In genomic region chr17:29305058-29305806, GRCm38 (mm10) we compare ENCODE assay signal across 8 mouse cellular contexts. TPM values are rescaled to one million over a fixed set of nuclear protein-coding genes. Genes with fewer than 3 reads are reported as not detected.
DNase-seq lines count a peak whose midpoint lies in the region; ATAC-seq and TF ChIP-seq lines count a peak whose summit lies in the region.

No protein-coding gene starts in this region.

- peaks cover 17% of the 10 kb centered on the region for H3K36me3 ChIP-seq in heart, embryonic 12.5 days
- peaks cover 24% of the 10 kb centered on the region for H3K36me3 ChIP-seq in liver, embryonic 15.5 days (replicated peaks)

- H3K4me3 ChIP-seq in cerebellum, adult 2 months (replicated peaks; ENCODE audit: insufficient read depth, low read depth, low read length): no peak overlapping the region
- H3K4me3 ChIP-seq in heart, embryonic 12.5 days: no peak overlapping the region
- H3K4me3 ChIP-seq in liver, embryonic 15.5 days (replicated peaks): no peak overlapping the region

- no peaks in the 10 kb centered on the region for H3K9me3 ChIP-seq in heart, embryonic 12.5 days (replicated peaks)
- no peaks in the 10 kb centered on the region for H3K9me3 ChIP-seq in liver, embryonic 15.5 days (replicated peaks)

- peak; percentile 98 for DNase-seq in heart, adult 11 months
- DNase-seq in heart, adult 8-10 months (ENCODE audit: low spot score): no peak
- peak; percentile 55 to 58 for DNase-seq in cerebellum, adult 2 months
- no peak for DNase-seq in adrenal gland, postnatal 36 days
- DNase-seq in urinary bladder, adult 18-20 months (ENCODE audit: low spot score in 2 of 2): no peak

- H3K4me1 ChIP-seq in cerebellum, adult 2 months (ENCODE audit: control insufficient read depth, insufficient read depth, low read length): peaks cover 11% of the 10 kb centered on the region
- peaks cover 50% of the 10 kb centered on the region for H3K4me1 ChIP-seq in heart, embryonic 12.5 days (replicated peaks)
- H3K4me1 ChIP-seq in liver, embryonic 15.5 days (replicated peaks): peaks cover 27% of the 10 kb centered on the region

- ATAC-seq in heart, embryonic 12.5 days (ENCODE audit: insufficient number of reproducible peaks, low FRiP score): no peak
- ATAC-seq in liver, embryonic 15.5 days (ENCODE audit: insufficient read depth): no peak
- ATAC-seq in erythroblast, adult 5-6 weeks (replicated peaks; ENCODE audit: low FRiP score, poor library complexity, severe bottlenecking): no peak

- H3K27me3 ChIP-seq in cerebellum, adult 2 months (ENCODE audit: control insufficient read depth, insufficient read depth, low read length): no peaks in the 10 kb centered on the region
- H3K27me3 ChIP-seq in heart, embryonic 12.5 days (replicated peaks): no peaks in the 10 kb centered on the region; the same call in 1 of the 2 replicates
- peaks cover 5% of the 10 kb centered on the region; the same call in 1 of the 2 replicates for H3K27me3 ChIP-seq in liver, embryonic 15.5 days

- 8% methylated on average over 15 of the region's 15 CpGs for WGBS in cerebellum, adult 2 months
- 21% methylated on average over 15 of the region's 15 CpGs for WGBS in heart, embryonic 12.5 days
- 21% methylated on average over 15 of the region's 15 CpGs for WGBS in liver, embryonic 15.5 days (ENCODE audit: insufficient replicate concordance)

- no peak for TF ChIP-seq CTCF in cerebellum, adult 2 months (IDR thresholded peaks at IDR 0.05; ENCODE audit: borderline replicate concordance, insufficient read depth, low read depth, low read length)

- no peak overlapping the region; the same call in 1 of the 2 replicates for H3K9ac ChIP-seq in heart, embryonic 12.5 days
- no peak overlapping the region for H3K9ac ChIP-seq in liver, embryonic 15.5 days

- peak overlapping the region; percentile 29 for H3K4me2 ChIP-seq in heart, embryonic 12.5 days
- peak overlapping the region; percentile 30 for H3K4me2 ChIP-seq in liver, embryonic 15.5 days

- no peak for TF ChIP-seq POLR2A in cerebellum, adult 2 months (IDR thresholded peaks at IDR 0.05; ENCODE audit: borderline replicate concordance, insufficient read depth, low read length)

- H3K27ac ChIP-seq in cerebellum, adult 2 months (ENCODE audit: insufficient read depth, low read length): no peak overlapping the region
- H3K27ac ChIP-seq in heart, embryonic 12.5 days (ENCODE audit: poor library complexity, severe bottlenecking): 0 out of 2 replicates have a peak overlapping the region, but pooled peaks have one; percentile 0
- no peak overlapping the region for H3K27ac ChIP-seq in liver, embryonic 15.5 days (replicated peaks)

RNA-seq across cellular contexts. Expression of gene Pi16, which starts 12.2 kb away (rescaled TPM):
- 10 to 100 TPM; 17.9 to 22.9 (median 21.4) TPM for total RNA-seq in heart, adult 8-10 months (2022)
- 0.75 and 1.0 TPM in 2 replicates for polyA plus RNA-seq in cerebellum, adult 2 months (2012; rRNA removed)
- 4.0 and 4.5 TPM in 2 replicates for polyA plus RNA-seq in heart, embryonic 12.5 days (2016; fragmentation: Nextera tagmentation; extraction: Ambion mirVana)
- polyA plus RNA-seq in liver, embryonic 15.5 days (2015; fragmentation: Nextera tagmentation; extraction: Ambion mirVana): 1.9 and 2.4 TPM in 2 replicates
- total RNA-seq in erythroblast, adult 5-6 weeks (2015; ENCODE audit: low replicate concordance): 4.0 and 5.6 TPM in 2 replicates
- 5.4 and 9.5 TPM in 2 replicates for total RNA-seq in erythroblast, adult 5-6 weeks (2017; ENCODE audit: low replicate concordance)
- 10 to 100 TPM; 29.3 to 50.8 TPM for total RNA-seq in adrenal gland, postnatal 36 days (2021)

RNA-seq across cellular contexts. Expression of gene BC004004, which starts 36.6 kb away (rescaled TPM):
- 100 to 1,000 TPM; 294 to 476 (median 372) TPM for total RNA-seq in heart, adult 8-10 months (2022)
- polyA plus RNA-seq in cerebellum, adult 2 months (2012; rRNA removed): 102 and 111 TPM in 2 replicates
- 80.0 and 87.6 TPM in 2 replicates for polyA plus RNA-seq in heart, embryonic 12.5 days (2016; fragmentation: Nextera tagmentation; extraction: Ambion mirVana)
- 62.7 and 69.9 TPM in 2 replicates for polyA plus RNA-seq in liver, embryonic 15.5 days (2015; fragmentation: Nextera tagmentation; extraction: Ambion mirVana)
- 19.4 and 31.1 TPM in 2 replicates for total RNA-seq in erythroblast, adult 5-6 weeks (2015; ENCODE audit: low replicate concordance)
- 38.9 and 41.0 TPM in 2 replicates for total RNA-seq in erythroblast, adult 5-6 weeks (2017; ENCODE audit: low replicate concordance)
- total RNA-seq in adrenal gland, postnatal 36 days (2021): 100 to 1,000 TPM; 112 to 130 TPM

RNA-seq across cellular contexts. Expression of gene Ppil1, which starts 41.2 kb away (rescaled TPM):
- total RNA-seq in heart, adult 8-10 months (2022): 10 to 100 TPM; 36.5 to 43.8 (median 37.3) TPM
- polyA plus RNA-seq in cerebellum, adult 2 months (2012; rRNA removed): 25.1 and 25.3 TPM in 2 replicates
- 101 and 112 TPM in 2 replicates for polyA plus RNA-seq in heart, embryonic 12.5 days (2016; fragmentation: Nextera tagmentation; extraction: Ambion mirVana)
- 86.2 and 92.9 TPM in 2 replicates for polyA plus RNA-seq in liver, embryonic 15.5 days (2015; fragmentation: Nextera tagmentation; extraction: Ambion mirVana)
- 13.4 and 20.2 TPM in 2 replicates for total RNA-seq in erythroblast, adult 5-6 weeks (2015; ENCODE audit: low replicate concordance)
- total RNA-seq in erythroblast, adult 5-6 weeks (2017; ENCODE audit: low replicate concordance): 17.4 and 31.6 TPM in 2 replicates
- 10 to 100 TPM; 20.4 to 25.3 TPM for total RNA-seq in adrenal gland, postnatal 36 days (2021)

RNA-seq across cellular contexts. Expression of gene Mtch1, which starts 42.5 kb away (rescaled TPM):
- total RNA-seq in heart, adult 8-10 months (2022): 100 to 1,000 TPM; 196 to 220 (median 210) TPM
- 447 and 479 TPM in 2 replicates for polyA plus RNA-seq in cerebellum, adult 2 months (2012; rRNA removed)
- 317 and 330 TPM in 2 replicates for polyA plus RNA-seq in heart, embryonic 12.5 days (2016; fragmentation: Nextera tagmentation; extraction: Ambion mirVana)
- polyA plus RNA-seq in liver, embryonic 15.5 days (2015; fragmentation: Nextera tagmentation; extraction: Ambion mirVana): 59.4 and 74.4 TPM in 2 replicates
- 19.2 and 28.0 TPM in 2 replicates for total RNA-seq in erythroblast, adult 5-6 weeks (2015; ENCODE audit: low replicate concordance)
- 19.1 and 31.1 TPM in 2 replicates for total RNA-seq in erythroblast, adult 5-6 weeks (2017; ENCODE audit: low replicate concordance)
- total RNA-seq in adrenal gland, postnatal 36 days (2021): 100 to 1,000 TPM; 249 to 251 TPM

RNA-seq across cellular contexts. Expression of gene Fgd2, which starts 55.5 kb away (rescaled TPM):
- 1 to 10 TPM in 3 of 4 experiments, under 1 TPM in 1; 0.75 to 3.6 (median 1.5) TPM for total RNA-seq in heart, adult 8-10 months (2022)
- 5.5 and 5.9 TPM in 2 replicates for polyA plus RNA-seq in cerebellum, adult 2 months (2012; rRNA removed)
- 2.0 and 2.1 TPM in 2 replicates for polyA plus RNA-seq in heart, embryonic 12.5 days (2016; fragmentation: Nextera tagmentation; extraction: Ambion mirVana)
- 6.5 and 8.4 TPM in 2 replicates for polyA plus RNA-seq in liver, embryonic 15.5 days (2015; fragmentation: Nextera tagmentation; extraction: Ambion mirVana)
- 3.3 TPM in 2 replicates for total RNA-seq in erythroblast, adult 5-6 weeks (2015; ENCODE audit: low replicate concordance)
- total RNA-seq in erythroblast, adult 5-6 weeks (2017; ENCODE audit: low replicate concordance): 2.5 and 4.3 TPM in 2 replicates
- total RNA-seq in adrenal gland, postnatal 36 days (2021): 1 to 10 TPM; 2.6 to 3.6 TPM

Comparison
In these comparisons a context has a peak if more than half of its experiments do, and no peak if none do; other contexts are left out.
1. DNase-seq: peak in heart, adult 11 months (single experiment) and cerebellum, adult 2 months (2 of 2); none in heart, adult 8-10 months (single experiment), adrenal gland, postnatal 36 days (0 of 2) and urinary bladder, adult 18-20 months (0 of 2).